Mouse (Mus musculus): ENCODE measurements around the gene Rasgrp2.

Gene Rasgrp2

DNA sequence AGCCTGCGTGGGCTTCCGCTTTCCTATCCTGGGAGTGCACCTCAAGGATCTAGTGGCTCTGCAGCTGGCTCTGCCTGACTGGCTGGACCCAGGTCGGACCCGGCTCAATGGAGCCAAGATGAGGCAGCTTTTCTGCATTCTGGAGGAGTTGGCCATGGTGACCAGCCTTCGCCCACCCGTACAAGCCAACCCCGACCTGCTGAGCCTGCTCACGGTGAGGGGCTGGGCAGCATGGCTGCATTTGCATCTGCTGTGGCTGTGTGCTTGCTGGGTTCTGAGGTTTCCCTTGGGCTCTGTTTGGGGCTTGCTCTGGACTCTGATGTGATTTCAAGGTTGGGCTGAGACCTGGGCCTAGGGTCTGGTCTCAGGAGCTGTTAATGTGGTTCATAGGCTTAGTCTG lies 8.0 kb downstream of the Rasgrp2 start:
- no peak for DNase-seq (ENCODE audit: low spot score in 2 of 2)

DNA sequence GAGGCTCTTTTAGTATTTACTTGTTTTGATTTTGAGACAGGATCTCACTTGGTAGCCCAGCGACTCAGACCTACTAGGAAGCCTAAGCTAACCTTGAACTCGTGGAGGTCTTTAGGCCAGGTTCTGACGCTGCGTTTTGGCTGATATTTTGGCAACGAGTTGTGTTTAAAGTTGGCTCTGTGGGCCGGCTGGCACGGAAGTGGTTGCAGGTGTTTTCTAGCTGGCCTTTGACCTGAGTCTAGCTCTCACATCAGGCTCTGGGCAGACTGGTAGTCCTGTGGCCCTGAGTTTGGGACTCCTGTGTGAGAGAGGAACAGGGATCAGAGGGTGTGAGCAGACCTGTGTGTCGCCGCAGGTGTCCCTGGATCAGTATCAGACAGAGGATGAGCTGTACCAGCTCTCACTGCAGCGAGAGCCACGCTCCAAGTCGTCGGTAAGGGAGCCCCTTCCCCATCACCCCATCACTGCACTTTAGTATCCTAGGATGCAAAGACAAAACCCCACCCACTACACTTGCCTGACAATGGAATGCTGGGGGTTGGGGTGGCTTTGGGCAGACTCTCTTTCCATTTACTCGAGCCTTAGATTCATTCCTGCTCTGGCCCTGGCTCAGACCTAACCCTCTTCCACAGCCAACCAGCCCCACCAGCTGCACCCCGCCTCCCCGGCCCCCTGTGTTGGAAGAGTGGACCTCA lies 8.8 kb downstream of the Rasgrp2 start:
- no peak for DNase-seq (ENCODE audit: low spot score in 2 of 2)

DNA sequence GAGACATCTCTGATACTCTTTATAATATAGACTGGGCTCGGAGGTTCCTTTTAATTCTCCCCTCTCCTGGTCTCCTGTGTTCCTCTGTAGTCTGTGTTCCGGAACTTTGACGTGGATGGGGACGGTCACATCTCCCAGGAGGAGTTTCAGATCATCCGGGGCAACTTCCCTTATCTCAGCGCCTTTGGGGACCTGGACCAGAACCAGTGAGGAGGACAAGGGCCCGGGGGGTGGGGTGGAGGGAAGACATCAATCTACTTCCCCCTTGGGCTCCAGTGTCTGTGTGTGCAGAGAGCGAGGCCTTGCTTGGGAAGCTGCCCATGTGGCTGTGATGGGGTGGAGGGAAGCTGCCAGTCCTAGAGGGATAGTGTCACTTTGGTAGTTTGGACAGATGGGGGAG lies 9.6 kb downstream of the Rasgrp2 start:
- peak; percentile 33 to 44 for DNase-seq (ENCODE audit: low spot score in 2 of 2)

DNA sequence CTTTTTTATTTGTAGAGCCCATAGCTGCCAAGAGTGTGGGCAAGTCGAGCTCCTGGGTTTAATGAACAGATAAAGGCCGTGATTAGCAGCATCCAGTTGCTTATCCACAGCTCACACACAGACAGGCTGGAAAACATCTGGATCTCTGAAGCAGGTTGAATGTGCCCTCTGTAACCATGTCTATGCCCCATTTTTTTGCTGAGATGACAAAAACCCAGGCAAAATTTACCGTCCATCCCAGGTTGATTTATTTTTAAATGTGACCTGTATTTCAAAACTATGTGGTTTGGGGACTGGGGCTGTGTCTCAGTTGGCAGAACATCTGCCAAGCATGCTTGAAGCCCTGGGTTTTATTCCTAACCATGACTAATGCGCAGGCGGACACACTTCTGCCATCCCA lies 10.0 kb downstream of the Rasgrp2 start:
- no peak for DNase-seq (ENCODE audit: low spot score in 2 of 2)

DNA sequence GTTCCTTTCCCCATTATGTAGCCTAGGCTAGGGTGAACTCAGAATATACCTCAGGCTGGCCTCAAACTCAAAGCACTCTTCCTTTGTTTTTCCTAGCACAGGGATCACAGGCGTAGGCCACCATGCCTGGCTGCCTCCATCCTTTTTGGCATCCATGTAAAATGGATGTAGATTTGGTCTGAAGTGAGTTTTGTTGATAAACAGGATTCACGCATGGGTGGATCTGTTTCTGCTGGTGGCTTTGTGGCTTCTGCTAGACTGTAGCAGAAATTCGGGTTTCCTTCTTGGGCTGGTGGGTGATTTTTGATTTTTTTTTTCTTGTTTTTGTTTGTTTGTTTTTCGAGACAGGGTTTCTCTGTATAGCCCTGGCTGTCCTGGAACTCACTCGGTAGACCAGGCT lies 10.8 kb downstream of the Rasgrp2 start:
- DNase-seq (ENCODE audit: low spot score in 2 of 2): no peak

DNA sequence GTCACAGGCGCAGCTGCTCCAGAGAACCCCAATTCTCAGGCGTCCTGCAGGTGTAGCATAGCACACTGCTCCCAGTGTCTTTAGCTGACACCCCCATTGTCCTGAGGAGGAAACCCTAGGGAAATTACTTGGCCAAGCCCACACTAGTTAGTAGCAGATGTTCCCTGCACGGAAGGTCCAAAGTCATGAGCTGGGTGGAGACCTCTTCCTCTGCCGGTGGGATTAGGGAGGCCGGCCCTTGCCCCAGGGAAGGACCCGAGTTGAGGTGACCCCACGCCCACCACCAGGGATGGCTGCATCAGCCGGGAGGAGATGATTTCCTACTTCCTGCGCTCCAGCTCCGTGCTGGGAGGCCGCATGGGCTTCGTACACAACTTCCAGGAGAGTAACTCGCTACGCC lies 13.7 kb downstream of the Rasgrp2 start:
- peak in 1 of 2 experiments; percentile 57 for DNase-seq (ENCODE audit: low spot score in 2 of 2)

DNA sequence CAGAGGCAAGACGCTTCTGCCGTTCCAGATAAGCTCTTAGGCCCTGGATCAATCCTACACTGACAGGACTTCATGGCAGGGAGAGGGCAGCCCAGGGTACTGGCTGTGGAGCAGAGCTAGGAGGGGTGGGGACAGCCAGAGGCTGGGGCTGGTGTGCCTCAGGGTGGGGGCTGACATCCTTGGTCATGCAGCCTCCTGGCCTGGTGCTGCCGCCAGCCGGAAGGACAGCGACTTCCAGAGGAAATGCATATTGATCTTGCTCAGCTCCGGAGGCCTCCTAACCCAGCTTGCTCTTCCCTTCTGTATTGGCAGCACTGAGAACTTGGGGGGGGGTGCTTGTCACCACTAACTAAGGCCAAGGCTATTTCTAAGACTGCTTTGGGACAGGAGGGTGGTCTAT lies 16.3 kb downstream of the Rasgrp2 start:
- DNase-seq (ENCODE audit: low spot score in 2 of 2): no peak

DNA sequence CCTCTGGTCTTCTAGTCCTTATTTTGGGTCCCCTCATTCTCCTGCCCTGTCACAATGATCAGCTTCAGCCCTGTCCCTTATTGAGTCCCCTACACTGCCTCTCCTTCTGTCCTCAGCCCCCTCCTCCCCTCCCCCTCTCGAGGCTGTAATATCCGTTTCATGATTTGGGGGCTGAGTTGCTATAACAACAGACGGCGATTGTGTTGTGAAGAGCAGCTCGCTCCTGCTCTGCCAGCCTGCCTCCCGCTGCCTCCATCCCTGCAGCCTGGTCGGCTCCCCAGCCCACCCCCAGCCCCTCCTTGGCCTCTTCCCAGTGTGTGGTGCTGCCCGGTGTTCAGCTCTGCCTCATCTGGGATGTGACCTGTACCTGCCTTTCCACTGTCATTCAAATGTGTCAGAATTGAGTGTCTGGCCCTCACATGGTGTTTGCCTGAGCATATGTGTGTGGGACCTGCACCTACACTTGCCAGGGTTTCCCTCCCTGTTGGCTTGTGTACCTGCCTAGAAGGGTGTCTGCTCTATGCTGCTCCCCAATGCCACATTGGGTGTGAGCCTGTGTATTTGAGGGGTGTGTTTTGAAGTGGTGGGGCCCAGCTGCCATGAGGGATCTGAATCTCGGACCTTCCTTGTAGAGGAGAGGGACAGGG lies 17.1 kb downstream of the Rasgrp2 start:
- DNase-seq (ENCODE audit: low spot score in 2 of 2): no peak

DNA sequence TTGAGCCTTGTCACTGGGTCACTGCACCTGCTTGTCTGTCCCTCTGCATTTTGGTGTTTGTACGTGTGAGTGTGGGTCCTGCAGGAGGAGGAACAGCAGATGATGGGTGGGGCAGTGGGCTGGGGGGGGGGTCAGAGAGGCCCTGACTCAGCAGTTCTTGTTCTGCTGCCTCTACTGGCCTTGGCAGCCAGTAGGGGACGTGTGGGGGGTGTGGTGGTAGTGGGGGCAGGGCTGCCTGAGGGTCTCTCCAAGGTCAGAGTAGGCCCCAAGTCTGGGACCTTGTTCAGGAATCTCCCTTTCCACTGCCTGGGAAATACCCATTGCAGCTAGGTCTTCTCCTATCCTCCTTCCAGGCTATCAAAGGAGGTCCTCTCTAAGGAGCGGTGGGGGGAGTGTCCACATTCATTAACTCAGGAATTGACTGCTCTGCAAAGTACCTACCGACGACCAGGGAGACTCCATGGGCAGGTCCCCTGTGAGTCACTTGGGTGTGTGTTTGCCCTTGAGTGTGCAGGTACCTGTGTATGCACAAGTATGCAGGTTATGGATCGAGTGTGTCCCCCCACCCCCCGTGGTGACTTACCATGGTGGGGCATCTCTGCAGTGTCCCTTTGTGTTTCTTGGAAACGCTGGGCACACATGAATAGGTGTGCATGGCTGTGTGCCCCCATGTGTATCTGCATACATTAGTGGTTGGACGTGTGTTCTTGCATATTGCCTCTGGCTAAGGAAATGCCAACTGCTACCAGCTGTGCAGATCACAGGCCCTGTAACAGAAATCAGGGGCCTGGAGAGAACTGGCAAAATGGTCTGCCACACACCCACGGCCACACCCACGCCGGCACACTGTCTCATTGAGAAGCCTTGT lies 18.0 kb downstream of the Rasgrp2 start:
- DNase-seq (ENCODE audit: low spot score in 2 of 2): no peak

DNA sequence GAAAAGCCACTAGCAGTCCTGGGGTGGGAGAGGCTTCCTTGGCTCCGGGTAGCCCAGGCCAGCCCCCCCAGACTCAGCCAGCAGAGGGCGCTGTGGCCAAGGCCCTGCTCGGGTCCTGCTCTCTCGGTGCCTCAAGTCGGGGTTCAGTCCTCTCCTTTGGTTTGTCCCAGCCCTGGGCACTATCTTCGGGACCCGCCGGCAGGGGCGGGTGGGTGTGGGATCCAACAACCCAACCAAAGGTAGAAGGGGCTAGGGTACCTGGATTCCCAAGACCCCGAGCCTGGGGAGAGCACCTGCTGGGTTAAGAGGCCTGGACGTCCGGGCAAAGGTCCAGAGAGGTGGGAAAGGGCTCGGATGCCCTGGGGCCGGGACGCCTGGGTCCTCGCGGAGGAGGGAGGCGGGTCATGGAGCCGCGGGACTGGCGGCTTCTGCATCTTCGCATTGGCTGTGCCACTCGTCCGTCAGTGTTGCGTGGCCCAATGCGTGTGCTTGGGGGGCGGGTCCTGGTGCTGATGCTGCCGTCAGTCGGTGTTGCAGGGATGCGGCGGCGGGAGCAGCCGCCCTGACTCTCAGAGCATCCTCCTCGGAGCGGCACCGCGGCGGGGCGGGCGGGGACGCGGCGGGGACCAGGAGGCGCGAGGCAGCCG lies 19.2 kb downstream of the Rasgrp2 start, which contains the start of gene Nrxn2:
Nrxn2 (plus strand) TSS at position 499 of the 647 bp plus-strand sequence.
- peak; percentile 81 to 87 for DNase-seq (ENCODE audit: low spot score in 2 of 2)

DNA sequence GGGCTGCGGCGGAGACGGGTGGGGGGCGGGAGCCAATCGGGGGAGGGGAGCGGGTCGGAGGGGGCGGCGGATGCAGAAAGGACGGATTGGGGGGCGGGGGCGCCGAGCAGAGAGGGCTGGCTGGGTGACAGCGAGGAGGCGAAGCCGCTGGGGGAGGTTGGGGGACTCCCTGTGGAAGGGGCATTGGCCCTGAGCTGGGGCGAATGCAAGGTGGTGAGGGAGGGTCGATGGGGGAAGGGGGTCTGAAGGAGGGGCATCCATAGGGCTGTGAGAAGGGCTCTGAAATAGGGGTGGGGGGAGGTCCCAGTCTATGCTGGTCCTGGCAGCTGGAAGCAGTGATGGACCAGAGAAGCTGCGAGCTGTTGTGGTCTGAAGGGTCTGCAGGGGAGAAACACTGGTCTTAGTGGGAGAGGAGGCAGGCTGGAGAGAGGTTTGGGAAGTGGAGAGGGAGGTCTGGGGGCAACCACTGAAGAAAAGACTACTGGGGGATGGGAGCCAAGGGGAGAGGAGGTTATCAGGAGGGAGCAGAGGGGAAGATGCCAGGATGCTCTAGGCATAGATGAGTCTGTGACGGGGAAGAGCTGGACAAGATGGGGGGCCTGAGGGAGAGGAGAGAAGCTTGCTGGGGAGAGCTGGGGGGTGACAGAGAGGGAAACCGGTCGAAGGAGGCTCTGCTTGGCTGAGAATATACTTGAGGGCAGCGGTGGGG lies 20.0 kb downstream of the Rasgrp2 start:
- DNase-seq (ENCODE audit: low spot score in 2 of 2): no peak

DNA sequence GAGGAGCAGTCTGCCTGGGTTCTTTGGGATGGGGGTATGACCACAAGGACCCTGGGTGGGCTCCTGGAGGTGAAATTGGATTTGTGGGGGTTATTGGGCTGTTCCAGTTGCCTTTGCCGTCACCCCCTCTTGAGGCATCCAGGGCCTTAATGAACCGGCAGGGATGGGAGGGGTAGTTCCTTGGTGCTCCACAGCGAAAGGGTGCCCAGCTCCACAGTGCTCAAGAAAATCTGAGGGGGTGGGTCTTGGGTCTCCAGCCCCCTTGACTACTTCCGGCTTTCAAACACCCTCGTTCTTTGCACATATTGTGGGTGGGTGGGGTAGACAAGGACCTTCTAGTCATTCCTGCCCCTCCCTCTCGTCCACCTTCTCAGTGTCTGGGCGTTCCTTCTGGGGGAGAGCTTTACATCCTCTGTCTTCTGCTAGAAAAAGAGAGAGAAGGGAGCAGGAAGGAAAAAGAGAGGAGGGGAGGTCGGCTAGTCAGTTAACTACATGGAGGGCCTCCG lies 20.7 kb downstream of the Rasgrp2 start:
- DNase-seq (ENCODE audit: low spot score in 2 of 2): no peak

DNA sequence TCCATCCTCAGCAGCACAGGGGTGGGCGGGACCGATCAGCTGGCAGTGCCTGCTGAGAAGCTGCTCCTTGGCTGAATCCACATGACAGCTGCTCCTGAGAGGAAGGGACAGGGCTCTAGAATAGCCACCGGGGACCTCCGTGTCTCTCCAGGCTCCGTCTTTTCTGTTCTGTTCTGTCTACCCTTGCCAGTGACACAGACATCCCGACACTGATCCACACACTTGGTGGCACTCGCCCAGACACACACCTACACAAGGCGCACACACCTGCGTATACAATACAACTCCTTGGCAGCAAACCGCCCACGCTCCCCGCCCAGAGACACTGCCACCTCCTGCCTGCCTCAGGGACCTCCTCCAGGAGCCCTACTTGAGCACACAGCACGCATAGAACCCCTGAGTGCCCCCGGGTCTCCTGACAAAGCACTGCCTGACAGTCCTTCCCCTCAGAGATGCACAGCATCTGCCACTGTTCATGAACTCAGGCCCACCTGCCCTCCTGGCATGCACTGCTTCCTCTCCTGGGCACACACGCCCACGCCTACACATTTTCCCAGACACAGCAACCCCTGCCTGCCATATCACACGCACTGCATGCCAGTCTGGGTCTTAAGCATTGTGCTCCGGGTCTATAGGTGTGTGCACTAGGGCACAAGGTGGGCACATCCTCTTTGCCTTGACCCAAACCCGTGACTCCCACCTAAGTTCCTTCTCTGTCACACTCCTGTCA lies 21.5 kb downstream of the Rasgrp2 start:
- no peak for DNase-seq (ENCODE audit: low spot score in 2 of 2)

DNA sequence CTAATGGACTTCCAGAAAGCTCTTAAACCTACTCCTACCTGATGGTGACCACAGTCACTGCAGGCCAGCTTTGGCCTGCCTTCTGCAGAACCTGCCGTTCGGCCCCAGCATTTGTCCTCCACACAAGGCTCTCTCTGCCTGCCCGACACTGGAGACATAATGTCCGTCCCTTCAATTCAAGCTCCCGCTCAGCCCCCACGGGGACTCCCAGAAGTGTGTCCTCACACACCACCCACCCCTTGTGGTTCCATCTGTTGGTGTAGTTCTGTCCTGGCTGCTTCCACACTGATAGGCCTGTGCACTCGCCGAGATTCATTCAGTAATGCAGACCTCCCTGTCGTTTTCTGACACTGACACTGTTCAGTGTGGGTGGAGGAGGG lies 22.1 kb downstream of the Rasgrp2 start:
- DNase-seq (ENCODE audit: low spot score in 2 of 2): no peak

DNA sequence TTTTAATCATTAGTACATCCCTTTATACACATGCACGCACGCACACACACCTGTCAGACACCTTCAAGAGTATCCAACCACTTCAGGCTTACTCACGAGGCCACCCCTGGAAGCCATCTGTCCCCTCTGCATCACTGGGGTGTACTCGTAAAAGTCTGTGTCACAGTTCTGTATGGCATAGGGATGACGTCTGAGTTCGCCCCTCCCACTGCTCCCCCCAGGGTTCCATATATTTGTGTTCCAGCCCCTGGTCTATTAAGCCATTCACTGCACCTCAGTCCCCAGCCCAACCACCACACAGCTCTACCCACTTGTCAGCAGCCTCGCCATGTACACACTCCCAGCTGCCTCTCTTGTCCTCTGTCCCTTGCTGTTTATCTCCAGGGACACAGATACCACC lies 22.9 kb downstream of the Rasgrp2 start:
- no peak for DNase-seq (ENCODE audit: low spot score in 2 of 2)

DNA sequence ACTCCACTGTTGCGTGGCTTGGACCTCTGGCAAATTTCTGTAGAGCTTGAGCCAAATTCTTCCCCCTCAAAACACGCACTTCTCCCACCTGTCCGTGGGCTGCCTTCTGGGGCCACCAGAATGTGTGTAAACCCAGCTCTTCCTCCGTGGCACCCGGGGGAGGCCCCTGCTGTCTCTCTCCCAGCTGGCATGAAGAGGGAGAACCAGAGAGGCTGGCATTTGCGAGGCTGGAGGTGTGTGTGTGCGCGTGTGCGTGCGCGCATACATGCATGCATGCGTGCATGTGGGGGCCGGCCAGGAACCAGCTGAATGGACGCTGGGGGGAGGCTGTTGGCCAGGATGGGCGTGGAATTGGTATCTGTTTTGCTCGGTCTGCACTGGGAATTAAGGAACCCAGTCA lies 24.1 kb downstream of the Rasgrp2 start:
- DNase-seq (ENCODE audit: low spot score in 2 of 2): no peak

DNA sequence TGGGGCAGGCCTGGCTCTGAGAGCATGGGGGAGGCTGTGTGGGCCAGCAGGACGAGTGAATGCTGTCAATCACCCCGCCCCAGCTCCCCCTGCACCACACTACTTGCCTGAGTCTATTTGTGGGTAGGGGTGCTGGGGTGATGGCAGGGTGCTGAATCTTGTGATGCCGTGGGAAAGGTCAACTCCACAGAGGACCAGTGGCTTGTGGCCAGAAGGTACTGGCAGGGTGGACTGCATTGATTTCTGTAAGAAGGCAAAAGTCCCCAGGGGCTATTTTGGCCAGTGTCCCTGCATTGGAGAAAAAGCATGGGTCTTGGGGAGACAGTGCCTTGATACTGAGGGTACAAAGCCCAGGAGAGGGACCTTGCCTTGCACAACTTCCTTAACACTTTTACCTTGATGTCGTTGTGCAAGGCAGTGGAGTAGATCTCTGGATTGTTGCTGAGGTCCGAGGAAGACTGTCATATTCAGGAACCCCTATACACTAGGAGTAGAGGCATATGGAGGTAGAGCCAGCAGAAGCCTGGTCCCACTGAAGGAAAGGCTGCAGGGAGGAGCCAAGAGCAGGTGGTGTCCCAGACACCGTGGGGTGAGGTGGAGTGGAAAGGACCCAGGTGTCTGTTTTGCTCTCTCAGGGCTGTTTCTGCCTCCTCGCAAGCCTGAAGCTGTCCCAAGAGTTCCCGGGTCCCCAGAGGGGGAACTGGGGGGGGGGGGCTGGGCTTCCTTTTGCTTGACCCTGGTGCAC lies 25.2 kb downstream of the Rasgrp2 start:
- no peak for DNase-seq (ENCODE audit: low spot score in 2 of 2)

DNA sequence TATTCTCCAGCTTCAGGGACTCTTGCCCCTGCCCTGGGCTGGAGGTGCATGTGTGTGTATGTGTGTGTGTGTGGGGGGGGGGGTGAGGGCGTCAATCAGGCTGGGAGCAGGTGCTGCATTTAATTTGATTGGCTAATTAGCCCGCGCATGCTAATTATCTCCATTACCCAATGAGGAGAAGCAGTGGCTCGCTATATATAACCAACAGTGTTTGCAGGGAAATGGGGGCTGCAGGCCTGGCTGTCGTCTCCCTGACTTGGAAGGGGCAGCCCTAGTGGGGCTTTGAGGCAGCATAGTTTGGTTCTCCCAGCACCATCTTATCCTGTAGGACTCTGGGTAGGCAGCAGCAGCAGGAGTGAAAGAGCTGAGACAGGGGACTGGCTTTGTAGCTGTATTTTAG lies 26.5 kb downstream of the Rasgrp2 start:
- DNase-seq (ENCODE audit: low spot score in 2 of 2): no peak

DNA sequence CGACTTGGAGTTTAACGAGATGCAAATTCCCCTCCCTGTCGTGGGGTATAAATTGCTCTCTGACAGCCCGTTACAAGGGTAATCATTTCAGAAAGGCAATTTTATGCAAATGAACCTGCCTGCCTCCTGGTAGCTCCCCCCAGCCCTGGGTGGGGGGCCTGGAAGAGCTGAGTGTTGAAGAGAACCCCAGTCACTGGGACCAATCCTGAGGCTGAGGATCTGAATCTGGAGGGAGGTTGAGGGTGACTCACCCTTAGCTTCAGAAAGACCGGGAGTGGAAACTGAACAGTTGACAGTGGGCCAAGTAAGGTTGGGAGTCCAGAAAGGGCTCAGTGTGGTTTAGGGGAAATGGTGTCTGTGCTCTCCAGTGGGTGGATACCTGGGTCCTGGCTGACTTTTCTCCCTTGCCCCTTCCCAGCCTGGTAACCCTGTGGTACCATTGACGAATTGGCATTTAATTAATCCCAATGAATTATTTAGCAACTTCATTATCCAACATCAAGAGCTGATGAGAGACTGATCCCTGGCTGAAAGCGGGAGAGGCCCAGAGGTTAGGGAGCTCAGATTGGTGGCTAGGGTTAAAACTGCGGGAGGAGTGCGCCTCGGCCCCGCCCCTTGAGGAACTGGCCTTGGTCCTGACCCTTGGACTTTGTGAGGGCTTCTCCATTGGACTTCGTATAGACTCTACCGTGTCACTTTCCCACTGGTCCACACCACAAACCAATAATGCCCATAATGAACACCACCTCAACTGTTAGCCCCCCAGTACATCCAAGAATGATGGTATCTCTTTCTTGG lies 27.8 kb downstream of the Rasgrp2 start:
- DNase-seq (ENCODE audit: low spot score in 2 of 2): no peak
